Mouse (Mus musculus): ENCODE data around the gene Rpl29.

Gene Rpl29

DNA sequence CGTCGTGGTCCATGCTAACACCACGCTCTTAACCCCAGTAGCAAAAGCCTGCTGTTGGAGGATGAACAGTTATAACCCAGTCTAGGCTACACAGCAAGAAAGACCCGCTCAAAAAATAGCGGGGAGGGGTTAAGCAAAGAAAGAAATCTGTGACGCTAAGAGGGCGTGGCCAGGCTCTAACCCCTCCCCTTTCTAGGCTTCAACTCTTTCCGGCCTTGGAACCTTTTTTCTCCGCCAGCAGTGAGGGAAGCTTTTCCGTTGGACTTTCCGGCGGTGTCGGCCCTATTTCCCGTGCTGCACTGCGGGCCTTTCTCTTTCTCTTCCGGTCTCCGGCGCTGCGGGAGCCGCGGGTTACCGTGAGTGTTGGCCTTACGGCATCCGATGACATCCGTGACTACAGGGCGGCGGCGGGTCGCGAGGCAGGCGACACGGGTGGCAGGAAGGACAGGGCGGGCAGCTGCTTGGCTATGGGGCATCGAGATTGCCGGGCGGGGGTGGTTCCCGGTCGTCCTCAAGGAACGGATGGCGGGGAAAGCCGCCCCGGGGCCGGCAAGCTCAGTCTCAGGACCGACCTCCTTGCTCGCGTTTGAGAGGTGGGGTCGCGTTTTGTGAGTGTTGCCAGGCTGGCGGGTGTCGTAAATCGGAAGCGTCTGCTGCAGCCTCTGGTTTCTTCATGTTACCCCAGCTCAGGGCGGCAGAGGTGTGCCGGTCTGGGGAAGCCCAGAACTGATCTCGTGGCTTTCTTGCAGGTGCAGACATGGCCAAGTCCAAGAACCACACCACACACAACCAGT is at the start of gene Rpl29:
Rpl29 (plus strand) TSS at position 234 of the 794 bp plus-strand sequence.
- DNase-seq (ENCODE audit: low read depth) = peak; percentile 97

DNA sequence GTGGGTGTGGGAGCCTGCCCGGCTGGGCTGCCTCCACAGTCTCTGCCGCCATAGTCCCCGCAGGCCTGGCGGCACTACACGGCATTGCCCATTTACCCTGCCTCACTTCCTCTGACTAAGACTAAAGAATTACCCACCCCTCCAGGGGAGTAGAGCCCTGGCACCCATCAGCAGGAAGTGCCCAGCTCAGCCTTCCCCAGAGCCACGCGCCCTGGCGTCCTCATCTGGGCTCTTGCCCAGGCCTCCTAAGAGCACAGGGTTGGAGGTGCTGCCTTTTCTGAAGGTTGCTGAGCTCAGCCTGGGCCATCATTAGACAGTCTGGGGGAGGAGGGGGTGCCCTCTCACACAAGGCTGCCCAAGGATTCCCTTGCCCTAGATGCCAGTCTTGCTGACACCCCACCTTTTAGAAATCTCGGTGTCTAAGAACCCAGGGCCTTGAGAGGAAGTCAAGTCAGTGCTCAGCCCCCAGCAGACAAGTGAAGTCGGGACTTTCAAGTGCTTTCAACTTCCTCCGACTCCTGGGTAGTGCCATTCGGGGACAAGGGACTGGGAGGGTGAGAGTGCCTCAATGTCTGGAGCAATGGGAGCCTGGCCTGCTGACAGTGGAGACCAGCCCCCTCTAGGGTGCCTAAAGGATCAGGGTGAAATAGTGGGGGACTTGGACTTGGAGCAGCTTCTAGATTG is 42.9 kb upstream of the Rpl29 start:
- DNase-seq (ENCODE audit: low read depth) = no peak

DNA sequence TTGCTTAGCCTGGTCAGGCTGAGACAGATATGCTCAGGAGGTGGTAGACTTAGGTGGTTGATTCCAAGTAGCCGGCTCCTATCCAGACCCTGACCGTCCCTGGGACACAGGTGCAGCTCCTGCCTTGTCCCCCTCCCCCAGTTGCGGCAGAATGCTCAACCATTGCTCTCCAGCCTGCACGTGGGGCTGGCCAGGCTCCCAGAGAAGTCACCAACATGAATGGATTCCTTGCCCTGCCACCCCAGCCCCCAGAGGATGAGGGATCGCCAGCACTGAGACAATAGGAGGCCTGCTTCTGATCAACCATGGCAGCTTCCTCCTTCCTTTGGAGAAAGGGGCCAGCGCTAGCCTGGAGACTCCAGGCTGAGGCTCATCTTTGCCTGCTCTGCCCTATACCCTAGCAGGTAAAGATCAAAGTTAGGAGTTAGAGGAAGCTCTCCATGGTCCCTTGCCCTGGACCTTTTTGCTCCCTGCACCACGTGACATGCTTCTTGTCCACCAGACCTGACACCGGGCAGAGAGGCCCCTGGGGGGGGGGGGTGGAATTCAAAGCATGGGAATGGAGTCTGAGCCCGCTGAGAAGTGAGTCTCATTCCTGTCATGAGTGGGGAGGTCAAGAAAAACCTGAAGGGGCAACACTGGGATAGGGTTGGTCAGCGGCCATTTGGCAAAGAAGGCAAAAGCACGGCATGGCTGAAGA is 36.3 kb upstream of the Rpl29 start:
- DNase-seq (ENCODE audit: low read depth) = no peak

DNA sequence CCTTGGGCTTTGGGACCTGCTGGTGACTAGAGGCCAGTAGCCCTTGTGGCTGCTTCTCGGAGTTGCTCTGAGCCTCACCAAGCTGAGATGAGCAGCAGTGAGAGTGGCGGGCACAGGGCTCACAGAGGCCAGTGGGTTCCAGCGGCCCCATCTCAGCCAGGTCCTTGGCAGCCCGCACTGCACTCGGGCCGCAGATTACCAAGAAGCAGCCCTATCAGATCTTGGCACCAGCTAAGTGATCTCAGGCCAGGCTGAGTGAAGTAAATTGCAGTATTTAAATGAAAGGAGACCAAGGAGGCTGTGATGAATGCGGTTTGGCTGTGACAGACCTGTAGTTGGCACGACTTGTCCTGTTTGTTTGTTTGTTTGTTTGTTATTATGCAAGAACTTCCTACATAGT is 35.7 kb upstream of the Rpl29 start:
- no peak for DNase-seq (ENCODE audit: low read depth)

DNA sequence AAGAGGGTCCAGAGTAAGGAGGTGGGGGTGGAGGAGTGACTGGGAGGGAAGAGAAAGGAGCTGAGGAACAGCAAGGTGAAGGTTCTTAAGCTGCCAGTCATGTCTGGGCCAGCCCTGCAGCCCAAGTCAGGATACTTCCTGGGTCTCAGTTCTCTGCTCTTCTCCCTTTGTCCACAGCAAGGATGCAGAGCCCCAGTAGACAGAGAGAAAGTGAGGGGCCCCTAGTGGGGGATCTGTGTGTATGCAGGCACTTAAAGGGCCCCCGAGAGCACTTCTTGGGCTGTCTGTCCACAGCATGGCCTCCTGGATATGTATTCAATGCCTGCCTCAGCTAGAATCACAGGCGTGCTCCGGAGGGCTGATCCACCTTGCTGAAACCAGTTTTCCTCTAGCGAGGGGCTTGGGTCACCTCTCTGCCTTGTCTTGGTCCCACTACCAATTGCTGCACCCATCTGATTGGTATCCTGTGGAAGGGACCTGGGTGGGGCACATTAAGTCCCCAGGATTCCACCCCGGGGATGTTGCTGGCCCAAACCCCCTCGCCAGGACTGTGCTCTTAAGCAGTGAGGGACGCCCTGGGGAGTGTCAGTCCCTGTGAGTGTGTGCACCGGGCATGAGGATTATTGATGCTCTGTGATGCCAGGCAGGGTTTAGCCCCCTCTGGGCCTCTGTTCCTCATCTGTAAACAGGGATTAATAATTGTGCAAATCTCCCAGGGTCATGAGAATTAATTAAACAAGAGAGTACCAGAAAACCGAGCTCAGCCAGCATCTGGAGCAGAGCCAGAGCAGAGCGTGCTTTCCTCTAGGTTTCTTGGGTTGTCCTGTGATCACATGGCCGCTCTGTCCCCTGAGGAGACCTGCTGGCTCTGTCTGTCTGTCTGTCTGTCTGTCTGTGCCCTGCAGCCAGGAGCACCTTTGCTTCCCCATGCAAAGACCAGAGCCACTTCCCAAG is 34.3 kb upstream of the Rpl29 start:
- DNase-seq (ENCODE audit: low read depth) = no peak

DNA sequence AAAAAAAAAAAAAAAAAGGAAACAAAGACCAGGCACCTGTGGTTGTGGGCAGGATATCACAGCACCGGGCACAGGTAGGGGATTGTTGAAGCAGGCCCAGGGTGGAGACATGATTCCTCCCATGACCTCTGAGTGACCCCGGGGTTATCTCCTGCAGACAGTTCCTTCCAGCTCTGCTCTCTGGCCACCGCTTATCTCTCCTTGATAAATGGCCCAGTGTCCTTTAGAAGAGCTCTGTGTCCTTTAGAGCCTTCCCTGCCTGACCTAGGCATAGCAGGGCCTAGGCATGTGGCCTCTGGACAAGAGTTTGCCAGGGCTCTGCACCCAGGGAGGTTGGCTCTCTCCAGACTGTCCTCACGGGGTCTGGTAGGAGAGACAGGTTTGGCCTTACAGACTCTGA is 31.5 kb upstream of the Rpl29 start:
- no peak for DNase-seq (ENCODE audit: low read depth)

DNA sequence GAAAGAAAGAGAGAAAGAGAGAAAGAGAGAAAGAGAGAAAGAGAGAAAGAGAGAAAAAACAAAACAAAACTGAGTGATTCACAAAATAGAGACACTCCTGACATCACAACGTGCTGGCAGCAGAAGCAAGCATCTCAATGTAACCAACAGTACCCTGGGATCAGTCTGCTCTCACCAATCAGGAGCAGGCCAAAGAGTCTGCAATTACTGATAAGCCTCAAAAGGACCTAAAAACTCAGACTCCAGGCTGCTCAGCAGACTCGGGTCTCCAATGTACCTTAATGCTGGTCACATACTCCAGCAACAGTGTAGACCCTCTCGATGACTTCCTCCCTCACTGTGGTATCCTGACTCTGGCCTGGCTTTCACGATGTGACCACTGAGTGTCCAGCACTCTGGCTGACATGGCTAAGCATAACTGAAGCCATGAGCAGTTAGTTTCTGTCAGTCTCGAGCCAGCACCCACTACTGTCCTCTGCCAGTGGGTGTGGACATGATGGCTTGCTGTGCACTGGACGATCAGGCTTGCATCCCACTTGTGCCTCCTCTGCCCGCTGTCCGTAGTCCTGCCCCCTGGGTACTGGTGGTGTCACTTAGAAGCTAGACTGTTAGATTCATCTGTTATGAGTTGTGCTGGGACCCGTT is 30.5 kb upstream of the Rpl29 start:
- no peak for DNase-seq (ENCODE audit: low read depth)

DNA sequence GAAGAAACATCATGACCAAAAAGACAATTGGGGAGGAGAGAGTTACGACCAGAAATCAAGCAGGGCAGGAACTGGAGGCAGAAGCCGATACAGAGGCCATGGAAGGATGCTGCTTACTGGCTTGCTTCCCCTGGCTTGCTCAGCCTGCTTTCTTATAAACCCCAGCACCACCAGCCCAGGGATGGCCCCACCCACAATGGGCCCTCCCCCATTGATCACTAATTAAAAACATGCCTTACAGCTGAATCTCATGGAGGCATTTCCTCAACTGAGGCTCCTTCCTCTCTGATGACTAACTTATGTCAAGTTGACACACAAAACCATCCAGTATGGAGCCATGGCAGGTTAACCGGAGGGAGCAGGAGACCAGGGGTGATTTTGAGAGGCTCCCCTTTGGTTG is 29.4 kb upstream of the Rpl29 start:
- DNase-seq (ENCODE audit: low read depth) = no peak

DNA sequence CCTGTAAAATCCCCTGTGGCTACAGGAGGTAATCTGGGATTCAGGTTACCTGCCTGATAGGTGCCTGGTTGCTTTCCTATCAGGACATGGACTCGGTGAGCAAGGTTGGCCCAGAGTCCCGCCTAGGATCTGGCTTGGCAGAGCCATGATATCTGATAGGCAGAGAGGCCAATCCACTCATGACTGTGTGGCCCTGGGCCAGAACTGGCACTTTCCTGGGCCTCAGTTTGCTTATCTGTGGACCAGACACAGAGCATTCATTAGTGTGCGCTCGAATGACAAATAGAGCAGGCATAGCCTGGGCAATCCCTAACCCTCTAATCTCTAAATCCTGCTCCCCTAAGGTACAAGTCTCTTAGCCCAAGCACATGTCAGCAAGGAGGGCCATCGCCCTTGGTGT is 27.1 kb upstream of the Rpl29 start:
- no peak for DNase-seq (ENCODE audit: low read depth)

DNA sequence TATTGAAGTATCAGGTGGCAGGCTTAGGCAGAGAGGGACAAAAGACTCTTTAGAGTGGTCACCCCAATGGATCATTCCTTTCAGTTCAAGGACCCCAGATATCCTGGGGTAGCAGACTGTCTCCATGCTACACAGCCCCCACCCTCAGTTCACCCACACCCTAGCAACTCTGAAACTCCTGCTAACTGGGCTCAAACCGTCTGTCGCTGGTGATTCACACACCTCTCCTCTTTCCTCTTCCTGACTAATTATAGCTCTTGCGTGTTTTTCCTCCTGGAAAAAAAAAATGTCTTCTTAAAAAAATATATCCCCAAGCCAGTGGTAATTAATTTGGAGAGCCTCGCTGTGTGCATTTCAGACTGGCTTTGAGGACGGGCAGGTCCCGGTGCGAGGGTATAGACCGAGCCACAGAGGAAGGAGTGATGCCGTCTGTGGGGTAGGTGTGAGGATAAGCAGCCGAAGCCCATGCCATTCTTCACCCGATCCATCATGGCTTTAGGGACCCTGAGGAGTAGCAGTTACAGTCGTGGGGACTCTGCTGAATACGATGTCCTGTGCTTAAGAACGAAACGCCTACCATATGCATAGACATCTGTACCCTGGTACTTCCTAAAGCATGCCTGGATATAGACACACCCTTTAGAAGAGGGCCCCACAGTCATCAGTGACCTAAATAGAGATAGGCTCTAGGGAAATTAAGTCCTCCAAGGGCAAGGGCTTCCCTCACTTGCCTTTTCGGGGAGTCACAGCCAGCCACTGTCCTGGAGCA is 26.5 kb upstream of the Rpl29 start:
- no peak for DNase-seq (ENCODE audit: low read depth)

DNA sequence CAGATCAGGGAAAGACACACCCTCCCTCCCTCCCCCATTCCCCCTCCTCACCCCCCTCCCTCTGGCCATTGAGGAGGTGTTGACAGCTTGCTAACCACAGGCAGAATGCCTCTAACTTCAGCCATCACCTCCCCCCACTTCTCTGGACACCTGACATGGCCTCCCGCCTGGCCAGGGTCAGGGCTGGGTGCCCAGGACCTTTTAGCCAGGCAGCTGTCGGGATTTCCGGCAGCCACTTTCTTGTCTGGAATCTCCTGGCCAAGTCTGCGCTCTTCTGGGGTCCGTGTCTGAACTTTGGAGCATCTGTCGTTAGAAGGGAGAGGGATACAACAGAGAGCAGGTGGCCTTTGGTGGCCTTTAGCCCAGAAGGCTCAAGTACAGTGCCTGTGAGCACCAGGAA is 24.0 kb upstream of the Rpl29 start:
- DNase-seq (ENCODE audit: low read depth) = no peak

DNA sequence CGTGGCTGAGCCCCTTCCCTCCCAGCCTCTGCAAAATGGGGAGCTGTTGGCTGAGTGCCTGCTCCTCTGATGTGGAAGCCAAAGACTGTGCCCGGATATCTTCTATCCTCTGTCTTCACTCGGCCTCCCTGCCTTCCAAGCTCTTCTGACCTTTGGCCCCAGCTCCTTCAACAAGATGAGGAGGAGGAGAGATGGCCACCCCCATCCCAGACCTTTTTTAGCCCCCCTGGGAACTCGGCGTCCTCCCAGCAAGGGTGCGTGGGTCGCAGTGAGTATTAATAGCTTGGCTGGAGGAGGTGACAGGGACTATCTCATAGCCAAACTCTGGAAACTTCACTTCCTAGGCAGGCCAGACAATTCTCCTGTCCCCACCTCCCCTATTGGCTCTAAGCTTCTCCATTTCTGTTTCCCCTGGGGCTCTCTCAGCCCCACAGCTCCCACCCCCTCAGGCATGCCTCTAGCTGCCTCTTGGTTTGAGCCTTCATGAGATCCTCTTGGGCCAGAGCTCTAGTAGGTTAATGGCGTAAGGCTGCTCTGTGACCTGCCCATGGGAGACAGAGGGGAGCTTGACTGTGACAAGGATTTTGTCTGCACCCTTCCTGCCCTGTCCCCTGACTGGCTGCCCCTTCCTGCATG is 22.7 kb upstream of the Rpl29 start:
- DNase-seq (ENCODE audit: low read depth) = no peak

DNA sequence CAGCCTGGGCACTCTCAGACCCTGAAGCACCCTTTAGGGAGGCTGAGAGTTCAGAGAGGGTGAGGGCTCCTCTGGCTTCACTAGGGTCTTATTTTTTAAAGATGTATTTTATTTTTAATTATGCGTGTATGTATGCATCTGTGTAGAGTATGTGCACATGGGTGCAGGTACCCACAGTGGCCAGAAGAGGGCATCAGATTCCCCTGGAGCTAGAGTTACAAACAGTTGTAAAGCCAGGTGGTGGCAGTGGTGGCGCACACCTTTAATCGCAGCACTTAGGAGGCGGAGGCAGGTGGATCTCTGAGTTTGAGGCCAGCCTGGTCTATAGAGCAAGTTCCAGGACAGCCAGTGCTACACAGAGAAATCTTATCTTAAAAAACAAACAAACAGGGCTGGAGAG is 20.2 kb upstream of the Rpl29 start:
- DNase-seq (ENCODE audit: low read depth) = no peak

DNA sequence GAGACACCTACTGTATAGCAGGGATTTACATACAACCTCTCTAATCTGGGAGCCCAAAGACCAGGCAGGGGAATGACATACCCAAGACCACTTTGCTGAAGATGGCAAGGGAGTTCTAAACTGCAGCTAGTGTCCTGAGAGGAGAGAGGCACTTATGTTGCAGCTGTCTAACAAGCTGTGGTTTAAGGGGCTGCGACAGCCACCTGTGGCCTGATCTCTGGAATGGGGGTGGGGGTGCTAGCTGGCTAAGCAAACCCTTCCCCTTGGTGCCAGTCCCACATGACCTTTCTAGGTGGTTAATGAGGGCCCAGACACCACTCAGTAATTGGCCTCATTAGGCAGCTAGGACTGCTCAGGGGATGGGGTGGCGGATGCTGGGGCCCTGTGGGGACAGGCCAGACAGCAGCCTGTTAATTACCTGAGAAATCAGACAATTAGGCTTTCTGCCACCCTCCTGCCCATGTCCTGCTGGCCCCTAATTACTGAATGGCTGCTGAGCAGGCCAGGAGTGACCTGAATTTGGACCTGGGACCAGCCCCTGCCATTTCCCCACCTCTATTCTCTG is 19.1 kb upstream of the Rpl29 start:
- no peak for DNase-seq (ENCODE audit: low read depth)

DNA sequence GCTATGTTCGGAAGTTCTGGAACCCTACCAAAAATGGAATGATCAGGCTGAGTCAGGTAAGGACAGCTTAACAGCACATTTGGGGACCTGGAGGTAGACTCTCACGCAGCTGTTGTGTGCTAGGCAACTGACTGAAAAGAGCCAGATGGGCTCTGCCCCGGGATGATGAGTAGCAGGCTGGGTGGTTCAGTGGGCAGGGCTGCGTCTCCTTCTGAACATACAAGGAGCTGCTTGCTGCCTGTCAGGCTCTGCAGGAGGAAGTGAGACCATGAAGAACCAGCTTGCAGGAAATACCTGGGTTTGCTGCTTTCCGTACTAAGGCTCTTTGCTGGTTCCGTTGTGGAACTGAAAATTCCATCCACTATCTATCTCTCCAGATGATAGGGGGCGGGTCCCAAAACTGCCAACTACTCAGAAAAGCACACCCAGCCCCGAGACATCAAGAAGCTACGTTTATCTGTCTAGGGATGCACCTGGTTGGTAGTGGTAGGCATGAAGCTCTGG is 18.1 kb upstream of the Rpl29 start:
- no peak for DNase-seq (ENCODE audit: low read depth)

DNA sequence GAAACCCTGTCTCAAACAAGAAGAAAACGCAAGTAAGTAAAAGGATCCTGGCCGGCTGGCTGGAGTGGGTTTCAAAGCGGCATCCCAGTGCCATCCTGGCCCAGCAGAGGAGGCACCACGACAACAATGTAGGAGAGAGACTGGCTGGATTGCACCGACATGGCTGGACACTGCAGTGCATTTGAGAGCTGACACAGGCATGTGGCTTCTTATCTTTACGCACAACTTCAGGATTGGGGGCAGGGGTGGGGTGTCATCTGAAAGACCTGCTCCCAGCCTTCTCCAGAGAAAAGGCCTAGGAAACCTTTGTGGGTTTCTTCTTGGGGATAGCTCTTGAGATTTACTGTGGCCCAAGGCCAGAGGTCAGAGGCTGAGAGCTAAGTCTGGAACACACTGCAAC is 17.5 kb upstream of the Rpl29 start:
- DNase-seq (ENCODE audit: low read depth) = no peak

DNA sequence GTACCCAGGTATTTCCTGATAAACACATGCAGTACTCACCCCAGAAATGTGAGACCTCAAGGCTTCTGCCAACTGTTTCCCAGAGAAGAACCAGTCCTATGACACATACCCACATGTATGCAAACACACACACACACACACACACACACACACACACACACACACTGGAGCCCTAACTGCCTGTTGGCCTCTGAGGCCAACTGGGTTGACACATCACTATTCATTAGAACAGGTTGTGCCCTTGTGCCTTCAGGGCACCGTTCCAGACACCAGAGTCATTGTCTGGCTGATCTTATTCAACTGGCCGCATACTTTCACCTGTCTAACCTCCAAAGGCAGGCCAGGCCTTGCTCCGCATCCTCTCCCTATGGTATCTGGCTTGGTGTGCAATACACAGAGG is 17.0 kb upstream of the Rpl29 start:
- DNase-seq (ENCODE audit: low read depth) = no peak

DNA sequence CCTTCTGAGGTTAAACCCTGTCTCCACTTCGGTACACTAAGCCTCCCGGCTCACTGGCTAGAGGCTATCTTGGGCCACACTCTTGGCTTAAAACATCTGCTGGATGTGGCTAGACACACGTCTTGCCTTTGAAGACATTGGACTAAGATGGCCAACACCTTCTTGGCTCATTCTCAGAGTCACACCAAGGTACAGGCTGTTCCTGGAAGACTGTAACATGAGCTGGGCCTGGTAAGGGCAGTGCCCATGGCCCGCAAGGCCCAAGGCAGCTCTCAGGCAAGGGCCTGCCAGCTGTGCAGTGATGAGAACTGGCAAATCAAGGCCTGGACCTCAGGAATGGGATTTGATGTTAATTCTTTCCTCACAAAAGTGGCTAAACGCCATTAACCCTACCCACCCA is 15.6 kb upstream of the Rpl29 start:
- DNase-seq (ENCODE audit: low read depth) = no peak

DNA sequence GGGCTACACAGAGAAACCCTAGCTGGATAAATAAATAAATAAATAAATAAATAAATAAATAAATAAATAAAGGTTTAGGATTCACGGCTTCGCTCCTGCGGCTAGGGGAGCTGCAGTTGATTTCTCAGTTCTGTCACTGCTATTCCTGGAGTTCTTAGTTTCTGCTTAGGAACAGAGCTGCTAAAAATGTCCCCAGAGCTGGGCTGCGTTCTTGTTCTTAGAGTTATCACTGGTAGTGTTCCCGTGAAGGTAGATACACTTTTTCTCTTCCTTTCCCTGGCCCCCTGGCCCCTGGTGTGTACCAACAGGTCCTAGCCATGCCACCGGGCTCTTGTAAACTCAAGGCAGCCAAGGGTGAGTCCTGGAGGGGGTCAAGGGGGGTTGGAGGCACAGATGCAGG is 12.4 kb upstream of the Rpl29 start:
- no peak for DNase-seq (ENCODE audit: low read depth)

All from c-Kit-positive CD71-negative TER-119-negative erythroid progenitor cells, embryonic 14.5 days (primary cell).